Mouse (Mus musculus) MEL-GATA-1-ER (cell line): ENCODE results near the gene Frrs1l.

ENCODE experiments used
- DNase-seq: peaks from one replicate; pipeline ENCODE4 v3.0.0-alpha.2; 2012; ENCODE audit warnings: low read depth; ENCODE audit errors: extremely low read depth

Frrs1l gene

GRCm38 (mm10) chr4:56990215-56990584 is at the start of gene Frrs1l:
TSS of gene Frrs1l (minus strand) at chr4:56990391.
- DNase-seq, result no peak

- DNase-seq, result no peak
Measured at GRCm38 (mm10) chr4:57039127-57040031, 49.2 kb upstream of the Frrs1l start.

GRCm38 (mm10) chr4:57037554-57037953 is 47.4 kb upstream of the Frrs1l start:
- DNase-seq, result no peak

- no peak for DNase-seq
Measured at GRCm38 (mm10) chr4:57034169-57034568, 44.0 kb upstream of the Frrs1l start.

GRCm38 (mm10) chr4:57031440-57031839 is 41.2 kb upstream of the Frrs1l start:
- no peak for DNase-seq

- DNase-seq, result no peak
Measured at GRCm38 (mm10) chr4:57027954-57028353, 37.8 kb upstream of the Frrs1l start.

GRCm38 (mm10) chr4:57023527-57023926 is 33.3 kb upstream of the Frrs1l start:
- no peak for DNase-seq

GRCm38 (mm10) chr4:57021288-57021687 is 31.1 kb upstream of the Frrs1l start:
- no peak for DNase-seq

- DNase-seq, result no peak
Measured at GRCm38 (mm10) chr4:57017229-57017628, 27.0 kb upstream of the Frrs1l start.

GRCm38 (mm10) chr4:57016366-57017171 is 26.4 kb upstream of the Frrs1l start:
- no peak for DNase-seq

GRCm38 (mm10) chr4:57015032-57015431 is 24.8 kb upstream of the Frrs1l start:
- DNase-seq, result no peak

GRCm38 (mm10) chr4:57011454-57012046 is 21.4 kb upstream of the Frrs1l start:
- DNase-seq, result no peak

- no peak for DNase-seq
Measured at GRCm38 (mm10) chr4:57010919-57011318, 20.7 kb upstream of the Frrs1l start.

GRCm38 (mm10) chr4:57010425-57010824 is 20.2 kb upstream of the Frrs1l start:
- no peak for DNase-seq

GRCm38 (mm10) chr4:57007717-57008116 is 17.5 kb upstream of the Frrs1l start:
- no peak for DNase-seq

GRCm38 (mm10) chr4:57005011-57005410 is 14.8 kb upstream of the Frrs1l start:
- DNase-seq, result no peak

- no peak for DNase-seq
Measured at GRCm38 (mm10) chr4:57003886-57004285, 13.7 kb upstream of the Frrs1l start.

GRCm38 (mm10) chr4:57002751-57003150 is 12.6 kb upstream of the Frrs1l start:
- DNase-seq, result no peak

- no peak for DNase-seq
Measured at GRCm38 (mm10) chr4:57001437-57001836, 11.2 kb upstream of the Frrs1l start.

- peak; percentile 9 for DNase-seq
Measured at GRCm38 (mm10) chr4:56993331-56993730, 3.1 kb upstream of the Frrs1l start.

- no peak for DNase-seq
Measured at GRCm38 (mm10) chr4:56991951-56992350, 1.8 kb upstream of the Frrs1l start.
